Mouse (Mus musculus): ENCODE data around the gene Gm28729. TPM values are rescaled to one million over a fixed set of nuclear protein-coding genes. Genes with fewer than 3 reads are reported as not detected.

Gm28729 gene
- polyA plus RNA-seq, 2 experiments, result 0.02 TPM; not detected in 1

DNA sequence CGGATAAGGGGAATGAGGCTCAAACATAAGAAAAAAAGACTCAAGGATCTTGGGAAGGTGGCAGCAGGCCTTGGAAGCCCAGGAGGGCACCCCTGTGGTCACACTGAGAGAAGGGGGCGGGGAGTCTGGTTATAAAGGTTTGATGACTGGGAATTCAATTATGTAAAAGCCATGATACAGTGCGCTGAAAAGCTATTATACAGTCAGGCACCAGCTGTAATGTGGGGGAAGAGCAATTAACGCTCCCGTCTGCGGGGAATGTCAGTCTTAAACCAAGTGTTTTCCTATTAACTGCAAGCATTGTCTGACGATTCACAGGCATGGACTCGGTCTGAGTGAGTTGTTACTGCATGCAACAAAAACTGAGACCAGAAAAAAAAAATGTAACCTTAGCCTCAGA lies 69.4 kb downstream of the Gm28729 start:
- TF ChIP-seq CTCF (IDR thresholded peaks at IDR 0.05; ENCODE audit: low read depth) (no peak), EP300 (IDR thresholded peaks at IDR 0.05; ENCODE audit: low read depth) (no peak)
- no peak overlapping the region for H3K27ac ChIP-seq
- no peaks in the 10 kb centered on the region for H3K27me3 ChIP-seq (ENCODE audit: control insufficient read depth, insufficient read depth, low read length)
- no peak overlapping the region for H3K4me2 ChIP-seq (ENCODE audit: low read depth)
- WGBS (ENCODE audit: insufficient replicate concordance), result 73% methylated on average over 8 of the region's 8 CpGs
- no peak for ATAC-seq (ENCODE audit: insufficient read depth)
- no peak for DNase-seq (ENCODE audit: low read depth in 3 of 3, low spot score in 3 of 3)
- H3K4me1 ChIP-seq (replicated peaks; ENCODE audit: control insufficient read depth in 2 of 2, insufficient read depth in 2 of 2, low read length in 1 of 2), result 0 out of 4 replicates have a peak, but pooled peaks cover 0 to 2% of the 10 kb centered on the region in 2 experiments
- H3K4me3 ChIP-seq (ENCODE audit: insufficient read depth in 1 of 2, low read depth in 2 of 2, low read length in 2 of 2), result no peak overlapping the region
- H3K36me3 ChIP-seq (replicated peaks; ENCODE audit: control insufficient read depth, insufficient read depth, low read depth), result no peaks in the 10 kb centered on the region
- H3K9ac ChIP-seq (replicated peaks), result no peak overlapping the region
- H3K9me3 ChIP-seq (ENCODE audit: control insufficient read depth, low read length), result no peaks in the 10 kb centered on the region

DNA sequence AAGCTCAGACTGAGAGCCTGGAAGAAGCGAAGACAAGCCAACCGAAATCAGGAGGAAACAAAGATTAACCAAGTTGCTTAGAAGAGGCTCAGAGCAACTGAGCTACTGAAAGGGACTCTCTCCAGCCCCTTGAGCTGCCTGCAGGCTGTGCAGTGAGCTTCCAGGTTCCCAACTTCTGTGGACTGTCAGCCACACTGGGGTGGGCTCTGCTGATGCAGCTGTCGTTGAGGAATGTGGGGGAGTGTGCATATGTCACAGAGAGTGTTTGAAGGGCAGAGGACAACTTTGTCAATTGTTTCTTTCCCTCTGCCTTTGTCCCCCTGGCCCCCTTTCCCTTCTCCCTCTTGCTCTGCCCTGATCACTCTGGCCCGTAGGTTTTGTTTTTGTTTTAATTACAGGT lies 72.1 kb downstream of the Gm28729 start:
- no peaks in the 10 kb centered on the region for H3K9me3 ChIP-seq (ENCODE audit: control insufficient read depth, low read length)
- no peak for ATAC-seq (ENCODE audit: insufficient read depth)
- H3K4me3 ChIP-seq (ENCODE audit: insufficient read depth in 1 of 2, low read depth in 2 of 2, low read length in 2 of 2), result no peak overlapping the region
- no peaks in the 10 kb centered on the region for H3K36me3 ChIP-seq (replicated peaks; ENCODE audit: control insufficient read depth, insufficient read depth, low read depth)
- H3K4me1 ChIP-seq (replicated peaks; ENCODE audit: control insufficient read depth in 2 of 2, insufficient read depth in 2 of 2, low read length in 1 of 2), result 0 out of 4 replicates have a peak, but pooled peaks cover 0 to 2% of the 10 kb centered on the region in 2 experiments
- H3K4me2 ChIP-seq (ENCODE audit: low read depth), result no peak overlapping the region
- TF ChIP-seq CTCF (IDR thresholded peaks at IDR 0.05; ENCODE audit: low read depth) (no peak), EP300 (IDR thresholded peaks at IDR 0.05; ENCODE audit: low read depth) (no peak)
- DNase-seq (ENCODE audit: low read depth in 3 of 3, low spot score in 3 of 3), result no peak
- no peaks in the 10 kb centered on the region for H3K27me3 ChIP-seq (ENCODE audit: control insufficient read depth, insufficient read depth, low read length)
- H3K9ac ChIP-seq (replicated peaks), result no peak overlapping the region
- no peak overlapping the region for H3K27ac ChIP-seq
- WGBS (ENCODE audit: insufficient replicate concordance), result 64% methylated on average over 4 of the region's 4 CpGs

DNA sequence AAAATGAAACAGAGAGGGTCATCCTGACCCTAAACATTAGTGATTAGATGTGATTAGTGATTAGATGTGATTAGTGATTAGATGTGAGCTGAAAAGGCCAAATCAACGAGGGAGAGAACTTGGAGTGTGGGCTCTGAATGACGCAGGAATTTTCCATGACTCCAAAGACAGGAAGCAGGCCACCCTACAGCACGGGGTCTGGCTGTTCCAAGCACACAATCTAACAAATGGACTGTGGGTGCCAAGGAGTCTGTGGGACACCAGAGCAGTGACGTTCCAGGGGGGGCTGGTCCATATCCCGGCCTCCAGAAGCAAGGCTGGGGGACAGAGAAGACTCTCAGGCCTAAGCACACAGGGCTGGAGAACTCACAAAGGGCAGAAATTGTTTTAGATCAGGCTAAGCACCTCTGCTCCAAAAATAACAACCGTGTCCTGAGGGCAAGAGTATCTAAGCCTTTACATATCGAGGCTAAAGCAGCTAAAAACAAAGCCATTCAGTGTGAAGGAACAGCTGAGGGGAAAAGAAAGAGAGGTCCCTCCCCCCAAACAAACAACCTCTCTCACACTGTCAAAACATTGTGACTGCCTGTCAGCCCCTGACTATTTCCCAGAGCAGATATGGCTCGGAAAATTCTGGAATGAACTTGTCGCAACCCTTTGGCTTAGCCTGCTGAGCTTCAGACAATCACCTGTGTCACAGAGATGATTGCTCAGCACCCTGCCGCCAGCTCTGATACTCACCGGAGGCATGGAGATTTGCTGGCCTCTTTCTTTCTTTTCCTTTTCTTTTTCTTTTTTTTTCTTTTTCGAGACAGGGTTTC lies 74.0 kb downstream of the Gm28729 start:
- Histone ChIP-seq H3K27me3 (ENCODE audit: control insufficient read depth, insufficient read depth, low read length) (no peaks in the 10 kb centered on the region), H3K4me1 (replicated peaks; ENCODE audit: control insufficient read depth in 2 of 2, insufficient read depth in 2 of 2, low read length in 1 of 2) (no peaks in the 10 kb centered on the region), H3K27ac (no peak overlapping the region), H3K4me3 (ENCODE audit: insufficient read depth in 1 of 2, low read depth in 2 of 2, low read length in 2 of 2) (no peak overlapping the region), H3K4me2 (ENCODE audit: low read depth) (no peak overlapping the region), H3K36me3 (replicated peaks; ENCODE audit: control insufficient read depth, insufficient read depth, low read depth) (no peaks in the 10 kb centered on the region), H3K9me3 (ENCODE audit: control insufficient read depth, low read length) (no peaks in the 10 kb centered on the region), H3K9ac (replicated peaks) (no peak overlapping the region)
- WGBS (ENCODE audit: insufficient replicate concordance), result 48% methylated on average over 12 of the region's 12 CpGs
- TF ChIP-seq EP300 (IDR thresholded peaks at IDR 0.05; ENCODE audit: low read depth), result no peak
- TF ChIP-seq CTCF (IDR thresholded peaks at IDR 0.05; ENCODE audit: low read depth), result no peak
- ATAC-seq (ENCODE audit: insufficient read depth) (no peak), DNase-seq (ENCODE audit: low read depth in 3 of 3, low spot score in 3 of 3) (no peak)

DNA sequence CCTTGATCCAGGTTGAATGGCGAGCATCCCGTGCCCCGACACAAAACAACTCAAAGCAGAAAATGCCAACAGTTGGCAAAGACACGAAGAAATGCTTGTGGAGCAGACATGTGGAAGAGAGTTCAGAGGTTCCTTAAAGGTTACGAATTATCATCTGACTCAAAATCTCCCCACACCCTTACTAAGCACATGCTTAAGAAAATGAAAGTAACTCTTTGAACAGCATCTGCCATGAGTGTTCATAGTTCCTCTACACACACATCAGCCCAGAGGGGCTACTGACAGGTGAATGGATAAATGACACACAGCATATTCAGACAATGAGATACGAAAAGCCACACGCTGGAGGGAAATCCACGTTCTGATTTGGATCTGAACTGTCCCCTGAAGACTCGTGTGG lies 75.5 kb downstream of the Gm28729 start:
- ATAC-seq (ENCODE audit: insufficient read depth) (no peak), DNase-seq (ENCODE audit: low read depth in 3 of 3, low spot score in 3 of 3) (no peak)
- TF ChIP-seq EP300 (IDR thresholded peaks at IDR 0.05; ENCODE audit: low read depth), result no peak
- no peak for TF ChIP-seq CTCF (IDR thresholded peaks at IDR 0.05; ENCODE audit: low read depth)
- no peaks in the 10 kb centered on the region for H3K9me3 ChIP-seq (ENCODE audit: control insufficient read depth, low read length)
- no peak overlapping the region for H3K9ac ChIP-seq (replicated peaks)
- no peak overlapping the region for H3K4me3 ChIP-seq (ENCODE audit: insufficient read depth in 1 of 2, low read depth in 2 of 2, low read length in 2 of 2)
- H3K36me3 ChIP-seq (replicated peaks; ENCODE audit: control insufficient read depth, insufficient read depth, low read depth), result no peaks in the 10 kb centered on the region
- no peaks in the 10 kb centered on the region for H3K4me1 ChIP-seq (replicated peaks; ENCODE audit: control insufficient read depth in 2 of 2, insufficient read depth in 2 of 2, low read length in 1 of 2)
- no peak overlapping the region for H3K4me2 ChIP-seq (ENCODE audit: low read depth)
- H3K27me3 ChIP-seq (ENCODE audit: control insufficient read depth, insufficient read depth, low read length), result no peaks in the 10 kb centered on the region
- 60% methylated on average over 9 of the region's 9 CpGs for WGBS (ENCODE audit: insufficient replicate concordance)
- H3K27ac ChIP-seq, result no peak overlapping the region

DNA sequence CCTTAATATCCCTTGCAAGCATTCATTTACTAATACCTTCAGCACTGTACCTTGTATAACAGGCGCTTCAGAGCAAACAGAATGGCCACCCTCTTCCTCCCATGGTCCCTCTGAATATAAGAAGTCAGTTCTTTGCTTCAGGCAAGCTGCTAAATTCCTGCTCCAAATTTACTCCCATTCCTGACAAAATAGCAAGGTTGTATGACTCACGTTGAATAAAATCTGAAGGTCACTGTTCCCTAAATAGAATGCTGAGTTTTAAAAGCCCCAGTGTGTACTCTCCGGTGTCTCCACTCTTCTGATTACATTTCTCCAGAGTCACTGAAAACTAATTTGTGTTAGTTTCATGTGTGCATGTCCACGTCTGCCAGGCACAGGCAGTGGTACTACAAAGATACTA lies 79.7 kb downstream of the Gm28729 start:
- no peak for DNase-seq (ENCODE audit: low read depth in 3 of 3, low spot score in 3 of 3)
- Histone ChIP-seq H3K4me2 (ENCODE audit: low read depth) (no peak overlapping the region), H3K36me3 (replicated peaks; ENCODE audit: control insufficient read depth, insufficient read depth, low read depth) (no peaks in the 10 kb centered on the region), H3K27me3 (ENCODE audit: control insufficient read depth, insufficient read depth, low read length) (no peaks in the 10 kb centered on the region), H3K9ac (replicated peaks) (no peak overlapping the region), H3K9me3 (ENCODE audit: control insufficient read depth, low read length) (no peaks in the 10 kb centered on the region), H3K27ac (no peak overlapping the region), H3K4me3 (ENCODE audit: insufficient read depth in 1 of 2, low read depth in 2 of 2, low read length in 2 of 2) (no peak overlapping the region), H3K4me1 (replicated peaks; ENCODE audit: control insufficient read depth in 2 of 2, insufficient read depth in 2 of 2, low read length in 1 of 2) (no peaks in the 10 kb centered on the region)
- TF ChIP-seq EP300 (IDR thresholded peaks at IDR 0.05; ENCODE audit: low read depth), result no peak
- no peak for TF ChIP-seq CTCF (IDR thresholded peaks at IDR 0.05; ENCODE audit: low read depth)
- WGBS (ENCODE audit: insufficient replicate concordance), result 54% methylated on average over 4 of the region's 4 CpGs
- no peak for ATAC-seq (ENCODE audit: insufficient read depth)
